Mouse (Mus musculus) C2C12 (cell line): ENCODE results near the gene Mmp11. TPM values are rescaled to one million over a fixed set of nuclear protein-coding genes. Genes with fewer than 3 reads are reported as not detected.

Experiments
- H3K27me3 ChIP-seq: one replicate; pipeline ENCODE4 v1.6.1; 2011; ENCODE audit not compliant: control insufficient read depth, insufficient read depth, insufficient read length
- H3K36me3 ChIP-seq: one replicate; pipeline ENCODE4 v1.6.1; 2011; ENCODE audit not compliant: control insufficient read depth, insufficient read depth
- H3K4me3 ChIP-seq: one replicate; pipeline ENCODE4 v1.5.1; 2011; ENCODE audit warnings: mild to moderate bottlenecking, control low read depth; ENCODE audit not compliant: poor library complexity, insufficient read depth, severe bottlenecking
- H3K79me2 ChIP-seq: one replicate; pipeline ENCODE4 v1.6.1; 2011; ENCODE audit not compliant: control insufficient read depth, insufficient read depth
- H3K79me3 ChIP-seq: one replicate; pipeline ENCODE4 v1.6.1; 2011; ENCODE audit warnings: low read depth, control low read depth
- H3ac ChIP-seq: one replicate; pipeline ENCODE3; 2011; ENCODE audit warnings: low read depth; ENCODE audit not compliant: control insufficient read depth, insufficient read length
- CEBPB ChIP-seq: IDR thresholded peaks from one replicate; pipeline ENCODE4 v1.6.1; 2011; ENCODE audit warnings: low read depth, mild to moderate bottlenecking, control low read depth, moderate library complexity
- CTCF ChIP-seq: IDR thresholded peaks from one replicate; pipeline ENCODE4 v1.5.1; 2011; ENCODE audit not compliant: control insufficient read depth, insufficient read depth, insufficient read length
- FOSL1 ChIP-seq: IDR thresholded peaks from one replicate; pipeline ENCODE4 v1.8.0; 2011; ENCODE audit warnings: mild to moderate bottlenecking, low read length; ENCODE audit not compliant: poor library complexity, insufficient read depth, severe bottlenecking
- MAX ChIP-seq: IDR thresholded peaks from one replicate; pipeline ENCODE4 v1.6.1; 2011; ENCODE audit warnings: mild to moderate bottlenecking, control low read depth
- MYOD1 ChIP-seq: IDR thresholded peaks from one replicate; pipeline ENCODE4 v1.6.1; 2011; ENCODE audit warnings: low read depth; ENCODE audit not compliant: control insufficient read depth, insufficient read length
- MYOG ChIP-seq: IDR thresholded peaks from one replicate; pipeline ENCODE4 v1.6.1; 2011; ENCODE audit not compliant: control insufficient read depth, insufficient read length; ENCODE audit errors: extremely low read depth
- USF1 ChIP-seq: IDR thresholded peaks from one replicate; pipeline ENCODE4 v1.6.1; 2011; ENCODE audit warnings: low read depth, mild to moderate bottlenecking, control low read depth, moderate library complexity
- polyA plus RNA-seq: library from polyadenylated mRNA; unstranded; fragments of >200 nt; fragmentation: generic; extraction: Trizol; gene quantifications from one replicate; pipeline ENCODE4 v1.2.1, GENCODE M21; 2012; ENCODE audit warnings: missing spikeins

Gene Mmp11
- polyA plus RNA-seq, 1 experiment, result 53.2 TPM

- TF ChIP-seq MAX (no peak), MYOG (no peak), FOSL1 (no peak), CTCF (no peak), MYOD1 (no peak), USF1 (no peak), CEBPB (no peak)
- Histone ChIP-seq H3K79me3 (no peaks in the 10 kb centered on the region), H3K4me3 (no peak within 1 kb of the TSS), H3K79me2 (no peaks in the 10 kb centered on the region), H3K36me3 (no peaks in the 10 kb centered on the region), H3K27me3 (peaks cover 25% of the 10 kb centered on the region), H3ac (no peak within 1 kb of the TSS)
These were observed 18.1 kb upstream of the Mmp11 start, which contains the start of gene Gm5134 for GRCm38 (mm10) chr10:75954381-75954811. Gm5134 (plus strand) TSS chr10:75954514.

GRCm38 (mm10) chr10:75951424-75952050 lies 15.2 kb upstream of the Mmp11 start:
- TF ChIP-seq CTCF (no peak), FOSL1 (no peak), MYOD1 (no peak), MAX (no peak), MYOG (no peak), USF1 (no peak), CEBPB (no peak)
- H3K79me3 ChIP-seq, result no peaks in the 10 kb centered on the region
- no peaks in the 10 kb centered on the region for H3K79me2 ChIP-seq
- H3ac ChIP-seq, result no peak overlapping the region
- H3K36me3 ChIP-seq, result no peaks in the 10 kb centered on the region
- H3K27me3 ChIP-seq, result peaks cover 15% of the 10 kb centered on the region
- no peak overlapping the region for H3K4me3 ChIP-seq

- Histone ChIP-seq H3K79me3 (no peaks in the 10 kb centered on the region), H3K27me3 (peaks cover 15% of the 10 kb centered on the region), H3K4me3 (no peak overlapping the region), H3ac (no peak overlapping the region), H3K36me3 (no peaks in the 10 kb centered on the region), H3K79me2 (no peaks in the 10 kb centered on the region)
- TF ChIP-seq CTCF, result no peak
- TF ChIP-seq MYOG, result no peak
- TF ChIP-seq MYOD1, result no peak
- no peak for TF ChIP-seq MAX
- no peak for TF ChIP-seq CEBPB
- no peak for TF ChIP-seq FOSL1
- TF ChIP-seq USF1, result no peak
These were observed 14.5 kb upstream of the Mmp11 start for GRCm38 (mm10) chr10:75950791-75951210.

GRCm38 (mm10) chr10:75949053-75950045 lies 13.1 kb upstream of the Mmp11 start:
- TF ChIP-seq USF1 (no peak), MYOG (no peak), CTCF (no peak), CEBPB (no peak), FOSL1 (no peak), MYOD1 (no peak)
- H3K4me3 ChIP-seq, result no peak overlapping the region
- no peak overlapping the region for H3ac ChIP-seq
- H3K27me3 ChIP-seq, result peaks cover 11% of the 10 kb centered on the region
- no peaks in the 10 kb centered on the region for H3K79me3 ChIP-seq
- no peaks in the 10 kb centered on the region for H3K36me3 ChIP-seq
- no peaks in the 10 kb centered on the region for H3K79me2 ChIP-seq

- Histone ChIP-seq H3K36me3 (no peaks in the 10 kb centered on the region), H3ac (no peak overlapping the region), H3K79me3 (no peaks in the 10 kb centered on the region), H3K4me3 (no peak overlapping the region), H3K79me2 (no peaks in the 10 kb centered on the region), H3K27me3 (peaks cover 3% of the 10 kb centered on the region)
- TF ChIP-seq MYOG (no peak), CTCF (no peak), MYOD1 (no peak), MAX (no peak), FOSL1 (no peak), USF1 (no peak), CEBPB (no peak)
These were observed 11.8 kb upstream of the Mmp11 start for GRCm38 (mm10) chr10:75948079-75948478.
